Mouse (Mus musculus) inflammation-experienced regulatory T-cells, adult 6 months (primary cell): ENCODE measurements around the gene Strada. TPM values are rescaled to one million over a fixed set of nuclear protein-coding genes. Genes with fewer than 3 reads are reported as not detected.

Experiments
- ATAC-seq: one replicate; pipeline ENCODE4 v1.8.0; 2017
- polyA plus RNA-seq, 3 experiments: library from polyadenylated mRNA; unstranded; fragments of 100-300 nt; shearing (Covaris generic); gene quantifications; one replicate each; pipeline ENCODE4 v1.2.1; 2017

Gene Strada
- polyA plus RNA-seq, 3 experiments from 2014 or later, result 28.1 to 45.4 (median 37.4) TPM

DNA sequence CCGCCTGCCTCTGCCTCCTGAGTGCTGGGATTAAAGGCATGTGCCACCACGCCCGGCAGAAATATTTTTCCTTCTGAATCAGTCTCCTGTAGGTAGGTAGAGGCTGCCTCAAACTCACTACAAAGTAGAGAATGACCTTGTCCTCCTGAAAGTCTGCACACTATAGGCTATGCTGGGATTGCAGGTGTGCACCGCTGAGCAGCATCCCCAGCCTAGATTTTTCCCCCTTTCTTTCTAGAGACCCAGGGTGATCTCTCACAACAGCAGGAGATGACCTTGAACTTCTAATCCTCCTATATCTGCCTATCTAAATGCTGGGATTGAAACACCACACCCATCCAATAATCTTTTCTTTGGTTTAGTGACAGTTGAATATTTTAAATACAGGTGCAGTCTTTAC lies 14.6 kb downstream of the Strada start:
- no peak for ATAC-seq

DNA sequence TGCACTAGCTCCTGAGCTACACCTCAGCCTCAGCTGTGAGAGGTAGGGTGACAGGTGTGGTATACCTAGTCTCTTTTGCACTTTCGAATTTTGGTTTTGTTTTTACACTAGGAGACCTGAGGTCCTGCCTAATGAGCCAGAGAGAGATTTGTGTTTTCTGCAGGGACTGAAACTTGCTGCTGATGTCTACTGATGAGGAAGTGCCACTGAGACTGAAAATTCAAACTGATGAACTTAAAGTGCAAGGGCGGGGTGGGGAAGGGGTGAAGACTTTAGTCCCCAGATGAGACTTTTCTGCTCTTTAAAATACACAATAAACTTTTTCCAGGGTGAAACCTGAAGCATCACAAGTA lies 21.5 kb downstream of the Strada start:
- ATAC-seq, result no peak

- no peak for ATAC-seq
These were observed 22.1 kb downstream of the Strada start for GRCm38 (mm10) chr11:106179711-106180448.

DNA sequence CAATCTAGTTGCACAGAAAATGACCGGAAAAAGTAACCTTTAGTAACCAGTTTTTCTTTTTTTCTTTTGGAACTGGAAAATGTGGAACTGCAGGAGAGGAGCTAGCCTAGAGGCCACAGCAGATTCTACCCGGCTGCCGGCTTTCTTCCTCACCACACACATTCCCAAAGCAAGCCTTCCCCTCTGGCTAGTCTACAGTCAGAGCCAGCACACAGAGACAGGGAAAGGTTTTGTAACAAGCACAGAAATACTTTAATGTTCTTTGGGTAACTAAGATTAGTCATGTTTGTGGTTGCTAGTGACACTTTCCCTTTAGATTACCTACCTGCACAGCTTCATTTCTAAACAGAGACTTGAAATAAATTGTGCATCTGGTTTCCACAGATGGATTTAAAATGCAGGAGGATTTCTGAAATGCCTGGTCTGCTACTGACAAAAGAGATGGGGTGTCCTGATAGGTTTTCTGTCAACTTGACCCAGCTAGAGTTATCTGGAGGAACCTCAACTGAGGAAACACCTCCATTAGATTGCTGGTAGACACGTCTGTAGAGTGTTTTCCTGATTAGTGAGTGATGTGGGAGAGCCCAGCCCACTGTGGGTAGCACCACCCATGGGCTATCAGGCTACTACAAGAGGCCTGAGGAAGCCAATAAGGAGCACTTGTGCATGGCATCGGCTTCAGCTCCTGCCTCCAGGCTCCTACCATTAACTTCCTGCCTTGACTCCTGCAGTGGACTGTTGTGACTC lies 23.8 kb downstream of the Strada start:
- ATAC-seq, result no peak

DNA sequence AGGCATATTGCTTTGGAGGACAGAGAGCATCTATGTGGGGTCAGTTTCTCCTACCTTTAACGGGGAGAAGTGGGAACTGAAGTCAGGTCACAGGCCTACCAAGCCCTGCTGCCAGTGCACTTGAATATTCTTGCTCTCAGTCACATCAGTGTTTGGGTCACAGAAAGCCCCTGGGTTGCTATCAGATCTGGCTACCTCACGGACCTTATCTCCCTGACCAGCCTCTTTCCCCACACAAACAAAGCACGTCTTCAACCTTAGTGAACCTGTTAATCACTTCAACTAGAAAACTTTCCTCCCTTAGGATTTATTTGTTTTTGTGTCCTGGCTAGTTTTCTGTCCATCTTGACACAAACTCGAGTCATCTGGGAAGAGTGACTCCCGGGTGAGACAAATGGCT lies 25.6 kb downstream of the Strada start:
- ATAC-seq, result no peak

DNA sequence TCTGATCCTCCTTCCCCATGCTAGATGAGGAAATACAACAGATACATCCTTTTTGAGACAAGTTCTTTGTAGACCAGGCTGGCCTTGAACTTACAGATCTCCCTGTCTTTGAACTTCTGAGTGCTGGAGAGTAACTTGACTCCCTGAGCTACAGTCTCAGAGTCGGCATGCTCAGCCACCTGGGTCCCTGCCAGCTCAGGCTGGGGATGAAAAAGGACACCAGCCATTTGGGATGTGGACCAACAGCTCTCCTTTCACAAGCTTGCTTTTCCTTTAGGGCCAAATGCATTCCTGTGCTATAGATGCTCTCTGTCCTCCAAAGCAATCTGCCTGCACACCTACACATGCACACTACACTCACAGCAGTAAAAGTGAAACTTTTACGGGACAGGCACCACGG lies 26.9 kb downstream of the Strada start:
- no peak for ATAC-seq

DNA sequence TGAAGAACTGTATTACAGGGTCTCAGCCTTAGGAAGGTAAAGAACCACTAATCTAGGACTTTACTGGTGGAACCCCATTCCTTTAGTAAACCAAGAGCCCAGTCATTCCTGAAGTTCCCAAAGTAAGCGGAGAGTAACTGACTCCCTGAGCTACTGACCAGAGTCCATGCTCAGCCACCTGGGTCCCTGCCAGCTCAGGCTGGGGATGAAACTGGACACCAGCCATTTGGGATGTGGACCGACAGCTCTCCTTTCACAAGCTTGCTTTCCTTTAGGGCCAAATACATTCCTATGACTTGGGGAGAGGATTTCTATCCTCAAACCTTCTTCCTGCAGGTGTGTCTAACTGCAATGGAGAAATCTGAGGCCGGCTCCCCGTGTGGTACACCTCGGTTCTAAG lies 27.6 kb downstream of the Strada start:
- ATAC-seq, result no peak

GRCm38 (mm10) chr11:106173228-106173627 lies 28.7 kb downstream of the Strada start:
- no peak for ATAC-seq

GRCm38 (mm10) chr11:106170807-106171206 lies 31.2 kb downstream of the Strada start:
- peak; percentile 55 for ATAC-seq

- peak; percentile 87 for ATAC-seq
These were observed 34.5 kb downstream of the Strada start for GRCm38 (mm10) chr11:106167435-106167834.

DNA sequence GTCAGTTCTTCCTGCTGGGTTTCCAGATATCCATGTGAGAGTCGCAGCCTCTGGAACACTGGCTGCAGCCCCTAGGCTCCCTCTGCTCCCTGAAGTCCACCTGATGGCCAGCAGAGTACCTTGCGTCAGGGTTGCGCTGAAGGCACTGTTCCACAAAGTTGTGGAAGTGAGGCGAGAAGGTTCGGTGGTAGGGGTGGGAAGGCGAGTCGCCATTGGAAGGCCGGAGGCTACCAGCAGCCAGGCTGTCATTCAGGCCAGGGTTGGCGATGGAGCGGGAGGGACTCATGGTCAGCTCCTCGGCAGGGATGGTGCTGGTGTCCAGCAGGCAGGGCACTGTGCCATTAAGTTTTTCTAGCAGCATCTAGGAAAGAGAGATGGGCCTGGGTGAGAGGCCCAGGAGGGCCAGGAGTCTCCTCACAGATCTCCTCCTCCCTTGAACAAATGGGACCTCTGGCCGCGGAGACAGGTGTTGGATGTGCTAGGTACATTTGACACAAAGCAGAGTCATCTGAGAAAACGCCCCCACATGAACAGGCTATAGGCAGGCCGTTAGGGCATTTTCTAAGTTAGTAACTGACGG lies 37.3 kb downstream of the Strada start:
- no peak for ATAC-seq

DNA sequence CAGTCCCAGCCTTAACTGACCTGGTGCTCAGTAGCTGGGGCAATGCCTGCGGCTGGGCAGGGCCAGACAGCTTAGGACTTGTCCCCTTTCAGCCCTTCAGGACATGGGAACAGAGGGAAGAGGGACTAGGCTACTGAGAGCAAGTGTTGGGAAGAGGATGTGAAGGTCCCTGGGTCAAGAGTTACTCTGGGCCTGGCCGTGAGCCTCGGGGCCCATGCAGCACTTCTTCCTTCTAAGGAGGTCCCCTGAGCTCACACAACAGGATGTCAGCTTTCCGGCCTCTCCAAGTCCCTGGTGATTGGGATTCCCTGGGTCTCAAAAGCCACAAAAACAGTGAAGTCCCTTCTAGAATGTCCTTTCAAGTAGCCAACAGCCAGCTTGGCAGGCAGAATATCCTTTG lies 38.4 kb downstream of the Strada start:
- no peak for ATAC-seq

DNA sequence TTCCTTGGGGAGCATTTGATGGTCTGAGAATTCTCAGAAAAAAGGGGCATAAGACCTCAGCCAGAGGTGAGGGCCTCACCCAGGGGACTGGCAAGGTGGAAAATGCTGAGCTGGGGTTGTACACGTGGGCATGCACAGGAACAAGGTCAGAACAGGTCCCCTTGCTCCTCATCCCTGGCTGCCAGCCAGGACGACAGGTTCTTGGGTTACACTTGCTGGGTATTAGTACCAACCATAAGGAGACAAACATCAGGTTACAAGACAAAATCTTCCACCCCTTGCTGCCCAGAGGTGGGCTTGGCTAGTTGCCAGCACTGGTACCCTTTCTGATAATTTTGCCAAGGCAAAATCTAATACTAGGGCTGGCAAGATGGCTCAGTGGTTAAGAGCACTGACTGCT lies 39.7 kb downstream of the Strada start:
- ATAC-seq, result no peak

DNA sequence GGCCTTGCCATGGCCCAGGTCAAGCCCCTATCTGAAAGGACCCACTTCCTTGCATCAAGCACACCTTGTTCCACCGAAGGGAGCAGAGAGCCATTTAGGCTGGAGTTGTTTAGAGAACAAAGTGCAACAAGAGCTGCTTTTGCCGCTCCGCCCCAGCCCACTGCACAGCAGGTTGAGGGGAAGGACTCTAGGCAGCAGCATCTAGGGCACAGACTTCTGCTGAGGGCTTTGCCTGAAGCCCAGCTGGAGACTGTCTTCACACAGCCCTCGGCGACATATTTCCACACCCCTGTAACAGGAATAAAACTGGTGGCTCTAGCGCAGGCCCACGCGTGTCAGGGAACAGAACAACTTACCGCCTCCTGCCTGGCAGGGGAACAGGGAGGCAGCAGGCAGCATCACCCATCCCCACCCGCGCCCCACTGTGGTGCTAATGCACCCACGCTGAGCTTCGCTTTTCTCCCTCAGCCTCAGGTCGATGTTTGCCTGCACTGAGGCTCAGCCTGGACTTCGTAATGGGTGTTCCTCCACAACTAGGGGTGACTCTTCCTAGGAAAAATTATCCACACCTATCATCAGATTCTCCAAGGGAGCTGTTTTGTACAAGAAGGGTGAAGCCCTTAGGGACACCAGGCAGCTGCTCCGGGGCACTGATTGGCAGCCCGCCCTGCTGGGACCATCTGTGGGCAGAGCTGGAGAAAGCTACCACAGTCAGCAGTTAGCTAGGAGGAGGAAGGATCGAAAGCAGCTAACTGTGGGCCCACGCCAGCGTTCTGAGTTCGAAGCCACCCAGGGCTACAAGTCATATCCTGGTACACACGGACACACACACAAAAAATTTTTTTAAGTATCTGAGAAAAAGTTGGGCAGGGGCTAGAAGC lies 40.9 kb downstream of the Strada start, which contains the start of the genes Gm10840 and Limd2:
Gm10840 (plus strand) TSS at position 10 of the 881 bp plus-strand sequence.
Limd2 (minus strand) TSS at position 20 of the 881 bp plus-strand sequence.
- ATAC-seq, result peak; percentile 12

- ATAC-seq, result peak; percentile 50
These were observed 41.8 kb downstream of the Strada start for GRCm38 (mm10) chr11:106159921-106160840.

GRCm38 (mm10) chr11:106159216-106159920 lies 42.6 kb downstream of the Strada start:
- ATAC-seq, result peak; percentile 74

- ATAC-seq, result peak; percentile 3
These were observed 43.1 kb downstream of the Strada start for GRCm38 (mm10) chr11:106158930-106159215.

- peak; percentile 19 for ATAC-seq
These were observed 43.7 kb downstream of the Strada start for GRCm38 (mm10) chr11:106158081-106158929.

DNA sequence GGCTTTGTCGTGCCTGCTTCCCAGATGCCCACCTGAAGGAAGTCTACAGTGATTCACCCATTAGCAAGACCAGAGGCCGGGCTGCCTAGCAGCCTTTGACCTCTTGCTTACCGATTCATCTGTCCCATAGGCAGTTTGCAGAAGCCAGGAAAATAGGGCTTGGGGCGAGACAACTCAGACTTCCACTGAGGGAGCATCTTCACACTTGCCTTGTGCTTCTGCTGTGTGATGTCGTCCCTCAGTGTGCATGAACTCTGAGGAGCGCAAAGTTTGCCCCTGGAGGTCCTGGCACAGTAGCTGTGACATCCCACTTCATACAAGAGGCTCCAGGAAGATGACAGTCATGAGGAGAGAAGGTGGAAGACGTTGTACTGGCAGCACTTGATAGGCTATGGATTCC lies 44.8 kb downstream of the Strada start:
- ATAC-seq, result no peak

- ATAC-seq, result no peak
These were observed 45.7 kb downstream of the Strada start for GRCm38 (mm10) chr11:106156257-106156656.
